Mouse (Mus musculus) lung, postnatal 0 days (tissue): ENCODE results near the gene Fbxo28.
A peak's percentile ranks its signal among the peaks of the same experiment; 100 is the strongest.

Experiments
- CTCF ChIP-seq: IDR thresholded peaks from 2 replicates; pipeline ENCODE4 v1.5.1; 2016; ENCODE audit warnings: antibody characterized with exemption, mild to moderate bottlenecking
- EP300 ChIP-seq: IDR thresholded peaks from 2 replicates; pipeline ENCODE4 v1.6.1; 2016; ENCODE audit warnings: antibody characterized with exemption, mild to moderate bottlenecking, control low read depth

DNA sequence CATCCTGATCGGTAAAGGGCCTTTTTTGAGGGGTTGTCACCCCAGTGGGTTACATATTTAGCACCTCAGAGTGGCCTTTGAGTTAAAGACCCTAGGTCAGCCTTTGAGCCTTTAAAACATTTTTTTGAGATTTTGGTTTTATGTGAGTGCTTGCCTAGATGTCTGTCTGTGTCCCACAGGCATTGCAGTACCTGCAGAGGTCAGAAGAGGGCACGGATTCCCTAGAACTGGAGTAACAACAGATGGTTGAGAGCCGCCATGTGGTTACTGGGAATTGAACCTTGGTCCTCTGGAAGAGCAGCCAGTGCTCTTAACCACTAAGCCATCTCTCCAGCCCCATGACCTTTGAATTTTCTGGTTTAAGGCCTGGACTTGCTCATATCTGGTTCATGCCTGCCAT is 39.9 kb upstream of the Fbxo28 start:
- peak; percentile 51 for TF ChIP-seq CTCF
- no peak for TF ChIP-seq EP300
